In genomic region chr19:7182273-7182949, GRCm38 (mm10) we compare ENCODE assay signal across 8 mouse cellular contexts. TPM values are rescaled to one million over a fixed set of nuclear protein-coding genes. Genes with fewer than 3 reads are reported as not detected.
A peak's percentile ranks its signal among the peaks of the same experiment; 100 is the strongest.
DNase-seq lines count a peak whose midpoint lies in the region; ATAC-seq and TF ChIP-seq lines count a peak whose summit lies in the region.
"Had no signal": no experiment of that assay in that cellular context is flagged by ENCODE, and none has a peak within 500 bp of the region (broad histone marks: within the 10 kb centered on the region; RNA-seq: fewer than 3 reads in every experiment).

No protein-coding gene starts in this region.

- peak; percentile 80 for DNase-seq in adrenal gland, postnatal 14 days
- DNase-seq in cerebellum, postnatal 10 days = peak; percentile 98
- peak; percentile 54 for DNase-seq in limb, embryonic 14.5 days (ENCODE audit: low spot score)
- DNase-seq in midbrain, postnatal 0 days (ENCODE audit: low spot score) = peak; percentile 92
- DNase-seq in thymus, postnatal 36 days = peak; percentile 45 to 67

- WGBS in heart, embryonic 12.5 days = 5% methylated on average over 23 of the region's 23 CpGs
- 5% methylated on average over 23 of the region's 23 CpGs for WGBS in kidney, embryonic 15.5 days
- 3% methylated on average over 22 of the region's 23 CpGs for WGBS in limb, embryonic 14.5 days
- 11% methylated on average over 23 of the region's 23 CpGs for WGBS in midbrain, postnatal 0 days

- no peaks in the 10 kb centered on the region for H3K9me3 ChIP-seq in heart, embryonic 12.5 days (replicated peaks)
- H3K9me3 ChIP-seq in kidney, embryonic 15.5 days (replicated peaks) = no peaks in the 10 kb centered on the region
- H3K9me3 ChIP-seq in limb, embryonic 14.5 days (ENCODE audit: control insufficient read depth, low read length) = no peaks in the 10 kb centered on the region
- no peaks in the 10 kb centered on the region for H3K9me3 ChIP-seq in midbrain, postnatal 0 days (ENCODE audit: low read length)

- peak overlapping the region; percentile 54 for H3K4me2 ChIP-seq in heart, embryonic 12.5 days
- H3K4me2 ChIP-seq in kidney, embryonic 15.5 days = peak overlapping the region; percentile 46
- H3K4me2 ChIP-seq in limb, embryonic 14.5 days (replicated peaks; ENCODE audit: low read depth, low read length, severe bottlenecking) = peak overlapping the region; percentile 43
- H3K4me2 ChIP-seq in midbrain, postnatal 0 days (ENCODE audit: low read depth, low read length, poor library complexity, severe bottlenecking) = peak overlapping the region; percentile 12; the same call in 1 of the 2 replicates

- no peaks in the 10 kb centered on the region for H3K36me3 ChIP-seq in heart, embryonic 12.5 days
- H3K36me3 ChIP-seq in kidney, embryonic 15.5 days = no peaks in the 10 kb centered on the region
- H3K36me3 ChIP-seq in limb, embryonic 14.5 days (ENCODE audit: control insufficient read depth, insufficient read depth, low read length) = no peaks in the 10 kb centered on the region
- H3K36me3 ChIP-seq in midbrain, postnatal 0 days (ENCODE audit: insufficient read depth, low read length) = no peaks in the 10 kb centered on the region

- no peak overlapping the region for H3K27ac ChIP-seq in heart, embryonic 12.5 days (ENCODE audit: poor library complexity, severe bottlenecking)
- peak overlapping the region; percentile 68 for H3K27ac ChIP-seq in kidney, embryonic 15.5 days
- H3K27ac ChIP-seq in limb, embryonic 14.5 days (replicated peaks; ENCODE audit: low read depth, low read length) = no peak overlapping the region
- no peak overlapping the region for H3K27ac ChIP-seq in midbrain, postnatal 0 days (ENCODE audit: low read depth, low read length)

- no peak for TF ChIP-seq POLR2A in limb, embryonic 14.5 days (IDR thresholded peaks at IDR 0.05; ENCODE audit: borderline replicate concordance, extremely low read depth, insufficient read depth, insufficient read length)

- peak; percentile 20; the same call in 1 of the 2 replicates for ATAC-seq in heart, embryonic 12.5 days (ENCODE audit: insufficient number of reproducible peaks, low FRiP score)
- peak; percentile 38; the same call in 1 of the 2 replicates for ATAC-seq in kidney, embryonic 15.5 days (replicated peaks; ENCODE audit: low FRiP score)
- ATAC-seq in limb, embryonic 14.5 days (ENCODE audit: low FRiP score, low read depth) = peak; percentile 58
- ATAC-seq in midbrain, postnatal 0 days (ENCODE audit: low FRiP score) = peak; percentile 74

- H3K4me1 ChIP-seq in heart, embryonic 12.5 days (replicated peaks) = peaks cover 35% of the 10 kb centered on the region
- H3K4me1 ChIP-seq in kidney, embryonic 15.5 days = peaks cover 78% of the 10 kb centered on the region
- peaks cover 35% of the 10 kb centered on the region for H3K4me1 ChIP-seq in limb, embryonic 14.5 days (ENCODE audit: control insufficient read depth, insufficient read depth, low read length)
- peaks cover 7% of the 10 kb centered on the region; the same call in 1 of the 2 replicates for H3K4me1 ChIP-seq in midbrain, postnatal 0 days (ENCODE audit: insufficient read depth, low read length)

- peaks cover 87% of the 10 kb centered on the region for H3K27me3 ChIP-seq in heart, embryonic 12.5 days (replicated peaks)
- H3K27me3 ChIP-seq in kidney, embryonic 15.5 days = peaks cover 76% of the 10 kb centered on the region
- no peaks in the 10 kb centered on the region for H3K27me3 ChIP-seq in limb, embryonic 14.5 days (ENCODE audit: control insufficient read depth, insufficient read depth, low read length)
- H3K27me3 ChIP-seq in midbrain, postnatal 0 days (ENCODE audit: insufficient read depth, low read length) = 0 out of 2 replicates have a peak, but pooled peaks cover 3% of the 10 kb centered on the region

- H3K9ac ChIP-seq in heart, embryonic 12.5 days = peak overlapping the region; percentile 57
- H3K9ac ChIP-seq in kidney, embryonic 15.5 days = 0 out of 2 replicates have a peak overlapping the region, but pooled peaks have one; percentile 28
- H3K9ac ChIP-seq in limb, embryonic 14.5 days (ENCODE audit: low read depth, low read length, severe bottlenecking) = peak overlapping the region; percentile 41
- no peak overlapping the region for H3K9ac ChIP-seq in midbrain, postnatal 0 days (replicated peaks; ENCODE audit: low read length, poor library complexity, severe bottlenecking)

- no peak for TF ChIP-seq CTCF in midbrain, postnatal 0 days (IDR thresholded peaks at IDR 0.05)

- peak overlapping the region; percentile 14; the same call in 1 of the 2 replicates for H3K4me3 ChIP-seq in heart, embryonic 12.5 days
- H3K4me3 ChIP-seq in kidney, embryonic 15.5 days (replicated peaks) = 0 out of 2 replicates have a peak overlapping the region, but pooled peaks have one; percentile 7
- peak overlapping the region; percentile 18; the same call in 1 of the 2 replicates for H3K4me3 ChIP-seq in limb, embryonic 14.5 days (replicated peaks; ENCODE audit: low read length)
- H3K4me3 ChIP-seq in midbrain, postnatal 0 days (ENCODE audit: low read depth, low read length) = no peak overlapping the region
- H3K4me3 ChIP-seq: erythroblast, embryonic 14.5 days had no signal

RNA-seq across cellular contexts. Expression of gene Otub1, which starts 23.7 kb away (rescaled TPM):
- total RNA-seq in adrenal gland, postnatal 14 days (2021) = 103 and 124 TPM in 2 replicates
- 151 and 154 TPM in 2 replicates for polyA plus RNA-seq in heart, embryonic 12.5 days (2016; fragmentation: Nextera tagmentation; extraction: Ambion mirVana)
- 206 and 224 TPM in 2 replicates for polyA plus RNA-seq in kidney, embryonic 15.5 days (2015; fragmentation: Nextera tagmentation; extraction: Ambion mirVana)
- polyA plus RNA-seq in limb, embryonic 14.5 days (2012; rRNA removed) = 157 and 181 TPM in 2 replicates
- 203 and 212 TPM in 2 replicates for polyA plus RNA-seq in limb, embryonic 14.5 days (2014; fragmentation: Nextera tagmentation; extraction: Ambion mirVana)
- 236 and 242 TPM in 2 replicates for total RNA-seq in midbrain, postnatal 0 days (2014; rRNA removed)
- 257 and 277 TPM in 2 replicates for polyA plus RNA-seq in midbrain, postnatal 0 days (2015; fragmentation: Nextera tagmentation; extraction: Ambion mirVana)

RNA-seq across cellular contexts. Expression of gene Cox8a, which starts 35.0 kb away (rescaled TPM):
- total RNA-seq in adrenal gland, postnatal 14 days (2021) = 1,334 and 1,491 TPM in 2 replicates
- 2,134 and 2,138 TPM in 2 replicates for polyA plus RNA-seq in heart, embryonic 12.5 days (2016; fragmentation: Nextera tagmentation; extraction: Ambion mirVana)
- polyA plus RNA-seq in kidney, embryonic 15.5 days (2015; fragmentation: Nextera tagmentation; extraction: Ambion mirVana) = 1,089 and 1,191 TPM in 2 replicates
- polyA plus RNA-seq in limb, embryonic 14.5 days (2012; rRNA removed) = 478 and 552 TPM in 2 replicates
- 850 and 909 TPM in 2 replicates for polyA plus RNA-seq in limb, embryonic 14.5 days (2014; fragmentation: Nextera tagmentation; extraction: Ambion mirVana)
- 1,114 and 1,471 TPM in 2 replicates for total RNA-seq in midbrain, postnatal 0 days (2014; rRNA removed)
- 1,645 and 1,756 TPM in 2 replicates for polyA plus RNA-seq in midbrain, postnatal 0 days (2015; fragmentation: Nextera tagmentation; extraction: Ambion mirVana)

RNA-seq across cellular contexts. Expression of gene Naa40, which starts 58.6 kb away (rescaled TPM):
- total RNA-seq in adrenal gland, postnatal 14 days (2021) = 27.9 and 30.6 TPM in 2 replicates
- polyA plus RNA-seq in heart, embryonic 12.5 days (2016; fragmentation: Nextera tagmentation; extraction: Ambion mirVana) = 64.1 and 66.3 TPM in 2 replicates
- polyA plus RNA-seq in kidney, embryonic 15.5 days (2015; fragmentation: Nextera tagmentation; extraction: Ambion mirVana) = 74.6 and 75.3 TPM in 2 replicates
- polyA plus RNA-seq in limb, embryonic 14.5 days (2012; rRNA removed) = 55.9 and 62.8 TPM in 2 replicates
- polyA plus RNA-seq in limb, embryonic 14.5 days (2014; fragmentation: Nextera tagmentation; extraction: Ambion mirVana) = 50.1 and 54.1 TPM in 2 replicates
- total RNA-seq in midbrain, postnatal 0 days (2014; rRNA removed) = 58.3 and 62.5 TPM in 2 replicates
- 45.6 and 46.1 TPM in 2 replicates for polyA plus RNA-seq in midbrain, postnatal 0 days (2015; fragmentation: Nextera tagmentation; extraction: Ambion mirVana)

Comparison
In these comparisons a context has a peak if more than half of its experiments do, and no peak if none do; other contexts are left out.
1. ATAC-seq: peak in every context shown above with its lines; median percentile 74 in midbrain, postnatal 0 days; 58 in limb, embryonic 14.5 days; 38 in kidney, embryonic 15.5 days; 20 in heart, embryonic 12.5 days.